Mouse (Mus musculus) testis, postnatal 14 days (tissue): ENCODE measurements around the gene Ttc28.

Experiments used
- DNase-seq: peaks from one replicate; pipeline ENCODE4 v3.0.0; 2021; ENCODE audit warnings: low spot score

Ttc28 gene

GRCm38 (mm10) chr5:110960067-110960466, 80.5 kb downstream of the Ttc28 start:
- no peak for DNase-seq

GRCm38 (mm10) chr5:110960890-110961289, 81.3 kb downstream of the Ttc28 start:
- DNase-seq: no peak

GRCm38 (mm10) chr5:110967483-110968055, 88.0 kb downstream of the Ttc28 start:
- no peak for DNase-seq

- no peak for DNase-seq
These were observed 89.0 kb downstream of the Ttc28 start for GRCm38 (mm10) chr5:110968566-110968965.

GRCm38 (mm10) chr5:110970162-110970780, 90.7 kb downstream of the Ttc28 start:
- DNase-seq: no peak

GRCm38 (mm10) chr5:110976721-110977120, 97.1 kb downstream of the Ttc28 start:
- DNase-seq: no peak

GRCm38 (mm10) chr5:110977796-110978195, 98.2 kb downstream of the Ttc28 start:
- DNase-seq: no peak

- DNase-seq: peak; percentile 51
These were observed 98.9 kb downstream of the Ttc28 start for GRCm38 (mm10) chr5:110978461-110978860.

- DNase-seq: no peak
These were observed 99.6 kb downstream of the Ttc28 start for GRCm38 (mm10) chr5:110979011-110979860.

GRCm38 (mm10) chr5:110979861-110980346, 100.3 kb downstream of the Ttc28 start:
- DNase-seq: no peak

- DNase-seq: no peak
These were observed 101.0 kb downstream of the Ttc28 start for GRCm38 (mm10) chr5:110980576-110980975.

- no peak for DNase-seq
These were observed 102.8 kb downstream of the Ttc28 start for GRCm38 (mm10) chr5:110982436-110982835.

GRCm38 (mm10) chr5:110984136-110984681, 104.6 kb downstream of the Ttc28 start:
- no peak for DNase-seq

GRCm38 (mm10) chr5:110996835-110997539, 117.4 kb downstream of the Ttc28 start:
- DNase-seq: no peak

GRCm38 (mm10) chr5:110997692-110998091, 118.1 kb downstream of the Ttc28 start:
- DNase-seq: no peak

- DNase-seq: no peak
These were observed 118.7 kb downstream of the Ttc28 start for GRCm38 (mm10) chr5:110998298-110998697.

- no peak for DNase-seq
These were observed 121.3 kb downstream of the Ttc28 start for GRCm38 (mm10) chr5:111000953-111001352.

- DNase-seq: no peak
These were observed 123.6 kb downstream of the Ttc28 start for GRCm38 (mm10) chr5:111003220-111003619.

- no peak for DNase-seq
These were observed 124.1 kb downstream of the Ttc28 start for GRCm38 (mm10) chr5:111003750-111004149.

- no peak for DNase-seq
These were observed 126.9 kb downstream of the Ttc28 start for GRCm38 (mm10) chr5:111006272-111007135.

GRCm38 (mm10) chr5:111007136-111007500, 127.5 kb downstream of the Ttc28 start:
- no peak for DNase-seq
